Comparison of ENCODE assay signal across 9 mouse cellular contexts in genomic region chr9:7783823-7784614, GRCm38 (mm10). TPM values are rescaled to one million over a fixed set of nuclear protein-coding genes. Genes with fewer than 3 reads are reported as not detected.
DNase-seq lines count a peak whose midpoint lies in the region; ATAC-seq and TF ChIP-seq lines count a peak whose summit lies in the region.
"Had no signal": no experiment of that assay in that cellular context is flagged by ENCODE, and none has a peak within 500 bp of the region (broad histone marks: within the 10 kb centered on the region; RNA-seq: fewer than 3 reads in every experiment).

No protein-coding gene starts in this region.

- no peak overlapping the region for H3K4me3 ChIP-seq in kidney, embryonic 14.5 days (ENCODE audit: low read length)
- no peak overlapping the region for H3K4me3 ChIP-seq in CH12.LX (replicated peaks in 1 of 3; ENCODE audit: low read depth in 2 of 3, low read length in 2 of 3, poor library complexity in 1 of 3)
- no peak overlapping the region for H3K4me3 ChIP-seq in embryonic facial prominence, embryonic 14.5 days (ENCODE audit: low read depth, low read length)
- H3K4me3 ChIP-seq in midbrain, embryonic 13.5 days (replicated peaks), result no peak overlapping the region
- no peak overlapping the region for H3K4me3 ChIP-seq in neural tube, embryonic 15.5 days (replicated peaks)

- peak; percentile 29; the same call in 1 of the 2 replicates for ATAC-seq in kidney, embryonic 14.5 days (ENCODE audit: low FRiP score, low TSS enrichment)
- ATAC-seq in embryonic facial prominence, embryonic 14.5 days (ENCODE audit: low read depth), result peak; percentile 51
- ATAC-seq in midbrain, embryonic 13.5 days, result no peak
- ATAC-seq in neural tube, embryonic 15.5 days (ENCODE audit: low FRiP score), result no peak

- no peak for TF ChIP-seq CTCF in CH12.LX (conservative IDR thresholded peaks at IDR 0.05 in 1 of 2, IDR thresholded peaks at IDR 0.05 in 1 of 2; ENCODE audit: low read depth in 2 of 2, low read length in 2 of 2)

- peaks cover 12% of the 10 kb centered on the region; the same call in 1 of the 2 replicates for H3K79me2 ChIP-seq in CH12.LX (replicated peaks; ENCODE audit: control insufficient read depth, extremely low read depth, insufficient read depth, poor library complexity, severe bottlenecking)

- H3K9ac ChIP-seq in kidney, embryonic 14.5 days (ENCODE audit: low read depth, low read length), result no peak overlapping the region
- H3K9ac ChIP-seq in CH12.LX (ENCODE audit: insufficient read depth, low read depth), result no peak overlapping the region
- H3K9ac ChIP-seq in embryonic facial prominence, embryonic 14.5 days (ENCODE audit: low read depth, low read length), result no peak overlapping the region
- no peak overlapping the region for H3K9ac ChIP-seq in midbrain, embryonic 13.5 days (replicated peaks)
- H3K9ac ChIP-seq in neural tube, embryonic 15.5 days (replicated peaks), result no peak overlapping the region

- no peaks in the 10 kb centered on the region for H3K4me1 ChIP-seq in kidney, embryonic 14.5 days (ENCODE audit: control insufficient read depth, insufficient read depth, low read length)
- H3K4me1 ChIP-seq in CH12.LX (ENCODE audit: control insufficient read depth in 1 of 2, insufficient read depth in 2 of 2), result peaks cover 3 to 34% of the 10 kb centered on the region in 2 experiments; a peak in 3 of 4 replicates
- H3K4me1 ChIP-seq in embryonic facial prominence, embryonic 14.5 days (ENCODE audit: control insufficient read depth, insufficient read depth, low read length), result no peaks in the 10 kb centered on the region; the same call in none of the 2 replicates
- H3K4me1 ChIP-seq in midbrain, embryonic 13.5 days (replicated peaks), result peaks cover 8% of the 10 kb centered on the region
- H3K4me1 ChIP-seq in neural tube, embryonic 15.5 days, result no peaks in the 10 kb centered on the region

- H3K36me3 ChIP-seq in kidney, embryonic 14.5 days (ENCODE audit: control insufficient read depth, insufficient read depth, low read length), result 0 out of 2 replicates have a peak, but pooled peaks cover 2% of the 10 kb centered on the region
- peaks cover 80 to 92% of the 10 kb centered on the region in 2 experiments for H3K36me3 ChIP-seq in CH12.LX (replicated peaks in 1 of 2; ENCODE audit: control insufficient read depth in 1 of 2, insufficient read depth in 1 of 2, low read length in 1 of 2)
- H3K36me3 ChIP-seq in embryonic facial prominence, embryonic 14.5 days (ENCODE audit: control insufficient read depth, insufficient read depth, low read length), result peaks cover 12% of the 10 kb centered on the region
- H3K36me3 ChIP-seq in midbrain, embryonic 13.5 days, result 0 out of 2 replicates have a peak, but pooled peaks cover 5% of the 10 kb centered on the region
- H3K36me3 ChIP-seq in neural tube, embryonic 15.5 days, result no peaks in the 10 kb centered on the region

- no peaks in the 10 kb centered on the region for H3K27me3 ChIP-seq in kidney, embryonic 14.5 days (ENCODE audit: control insufficient read depth, insufficient read depth, low read length)
- H3K27me3 ChIP-seq in CH12.LX (replicated peaks), result no peaks in the 10 kb centered on the region
- H3K27me3 ChIP-seq in embryonic facial prominence, embryonic 14.5 days (replicated peaks; ENCODE audit: control insufficient read depth, insufficient read depth, low read length), result no peaks in the 10 kb centered on the region
- no peaks in the 10 kb centered on the region for H3K27me3 ChIP-seq in midbrain, embryonic 13.5 days
- H3K27me3 ChIP-seq in neural tube, embryonic 15.5 days (replicated peaks), result no peaks in the 10 kb centered on the region

- in situ Hi-C loops in CH12.LX (cut with MboI; ENCODE audit: low pct_ligation_motif_present, low pct_unique_long_range_greater_than_20kb, low sequenced_read_pairs), result no loop called here

- no peak for TF ChIP-seq POLR2A in CH12.LX (IDR thresholded peaks at IDR 0.05; ENCODE audit: low read depth, low read length)

- peak overlapping the region; percentile 19; the same call in 1 of the 2 replicates for H3K27ac ChIP-seq in kidney, embryonic 14.5 days (ENCODE audit: low read depth, low read length)
- peak overlapping the region; percentile 19 for H3K27ac ChIP-seq in CH12.LX (ENCODE audit: insufficient read depth, low read depth)
- H3K27ac ChIP-seq in embryonic facial prominence, embryonic 14.5 days (replicated peaks; ENCODE audit: low read depth, low read length), result peak overlapping the region; percentile 72
- H3K27ac ChIP-seq in midbrain, embryonic 13.5 days, result peak overlapping the region; percentile 51
- no peak overlapping the region for H3K27ac ChIP-seq in neural tube, embryonic 15.5 days (replicated peaks)

- DNase-seq in kidney, postnatal 10 days, result no peak
- no peak for DNase-seq in CH12.LX (ENCODE audit: extremely low read depth)
- DNase-seq in embryonic facial prominence, embryonic 14.5 days (ENCODE audit: low spot score), result peak; percentile 50
- no peak for DNase-seq in urinary bladder, postnatal 14 days (ENCODE audit: low spot score)
- no peak for DNase-seq in left cerebral cortex, adult 9 months (ENCODE audit: low spot score in 2 of 2)
- DNase-seq: liver had no signal

- H3K4me2 ChIP-seq in kidney, embryonic 14.5 days (replicated peaks; ENCODE audit: low read depth, low read length), result no peak overlapping the region
- H3K4me2 ChIP-seq in CH12.LX (ENCODE audit: insufficient read depth, low read depth, poor library complexity, severe bottlenecking), result no peak overlapping the region
- H3K4me2 ChIP-seq in embryonic facial prominence, embryonic 14.5 days (ENCODE audit: low read depth, low read length), result no peak overlapping the region
- no peak overlapping the region for H3K4me2 ChIP-seq in midbrain, embryonic 13.5 days (replicated peaks)
- H3K4me2 ChIP-seq in neural tube, embryonic 15.5 days, result no peak overlapping the region

- no peak for TF ChIP-seq EP300 in CH12.LX (IDR thresholded peaks at IDR 0.05; ENCODE audit: low read length)

- H3K9me3 ChIP-seq in kidney, embryonic 14.5 days (ENCODE audit: control insufficient read depth, low read length), result no peaks in the 10 kb centered on the region
- no peaks in the 10 kb centered on the region for H3K9me3 ChIP-seq in CH12.LX (replicated peaks; ENCODE audit: low read length)
- H3K9me3 ChIP-seq in embryonic facial prominence, embryonic 14.5 days (ENCODE audit: control insufficient read depth, low read length), result no peaks in the 10 kb centered on the region
- H3K9me3 ChIP-seq in midbrain, embryonic 13.5 days, result no peaks in the 10 kb centered on the region
- H3K9me3 ChIP-seq in neural tube, embryonic 15.5 days (replicated peaks), result no peaks in the 10 kb centered on the region

- no peak for TF ChIP-seq RAD21 in CH12.LX (IDR thresholded peaks at IDR 0.05; ENCODE audit: low read depth, low read length)

- dilution Hi-C loops in CH12.LX (cut with MboI; ENCODE audit: extremely low pct_ligation_motif_present, extremely low pct_unique_long_range_greater_than_20kb, low sequenced_read_pairs), result no loop called here

- WGBS in kidney, embryonic 14.5 days, result 77% methylated on average over 15 of the region's 15 CpGs
- WGBS in embryonic facial prominence, embryonic 14.5 days, result 71% methylated on average over 15 of the region's 15 CpGs
- 83% methylated on average over 15 of the region's 15 CpGs for WGBS in midbrain, embryonic 13.5 days
- 87% methylated on average over 15 of the region's 15 CpGs for WGBS in neural tube, embryonic 15.5 days

TF ChIP-seq in CH12.LX, 34 proteins besides CTCF, POLR2A, EP300 and RAD21:
- no peak for TF ChIP-seq E2F4 (IDR thresholded peaks at IDR 0.05; ENCODE audit: insufficient replicate concordance, low read depth, low read length)
- TF ChIP-seq ZKSCAN1 (IDR thresholded peaks at IDR 0.05; ENCODE audit: borderline replicate concordance, low read depth, low read length), result no peak
- no peak for TF ChIP-seq USF1 (IDR thresholded peaks at IDR 0.05; ENCODE audit: low read depth, low read length)
- no peak for TF ChIP-seq RCOR1 (conservative IDR thresholded peaks at IDR 0.05; ENCODE audit: low read depth, low read length)
- no peak for TF ChIP-seq UBTF (IDR thresholded peaks at IDR 0.05; ENCODE audit: low read depth, low read length)
- TF ChIP-seq MAZ (IDR thresholded peaks at IDR 0.05; ENCODE audit: low read depth, low read length), result no peak
- TF ChIP-seq MEF2A (IDR thresholded peaks at IDR 0.05; ENCODE audit: borderline replicate concordance, low read depth, low read length), result no peak
- no peak for TF ChIP-seq BHLHE40 (IDR thresholded peaks at IDR 0.05; ENCODE audit: low read depth, low read length)
- TF ChIP-seq POLR2AphosphoS2 (IDR thresholded peaks at IDR 0.05; ENCODE audit: low read depth, low read length), result no peak
- TF ChIP-seq MYC (IDR thresholded peaks at IDR 0.05; ENCODE audit: low read depth, low read length), result no peak
- TF ChIP-seq JUN (IDR thresholded peaks at IDR 0.05; ENCODE audit: insufficient read depth, low read depth, low read length), result no peak
- no peak for TF ChIP-seq KAT2A (IDR thresholded peaks at IDR 0.05; ENCODE audit: insufficient replicate concordance, low read length)
- no peak for TF ChIP-seq TCF12 (IDR thresholded peaks at IDR 0.05; ENCODE audit: low read depth, low read length)
- no peak for TF ChIP-seq CHD1 (IDR thresholded peaks at IDR 0.05; ENCODE audit: low read depth, low read length)
- no peak for TF ChIP-seq MXI1 (IDR thresholded peaks at IDR 0.05; ENCODE audit: low read depth, low read length)
- TF ChIP-seq SMC3 (IDR thresholded peaks at IDR 0.05; ENCODE audit: low read depth, low read length), result no peak
- no peak for TF ChIP-seq IRF4 (IDR thresholded peaks at IDR 0.05; ENCODE audit: low read depth, low read length)

RNA-seq across cellular contexts. Expression of gene Tmem123, which starts 20.2 kb away (rescaled TPM):
- polyA plus RNA-seq in kidney, embryonic 14.5 days (2014; fragmentation: Nextera tagmentation; extraction: Ambion mirVana), result 65.8 and 114 TPM in 2 replicates
- 44.8 and 61.1 TPM in 2 replicates for total RNA-seq in CH12.LX (2012; rRNA removed)
- 173 and 183 TPM in 2 replicates for total RNA-seq in CH12.LX (2014; rRNA removed)
- polyA plus RNA-seq in CH12.LX (2012; ENCODE audit: insufficient read length, low read depth), result 107 and 112 TPM in 2 replicates
- 129 and 130 TPM in 2 replicates for polyA plus RNA-seq in embryonic facial prominence, embryonic 14.5 days (2014; fragmentation: Nextera tagmentation; extraction: Ambion mirVana)
- polyA plus RNA-seq in midbrain, embryonic 13.5 days (2015; fragmentation: Nextera tagmentation; extraction: Ambion mirVana), result 37.5 and 43.6 TPM in 2 replicates
- polyA plus RNA-seq in neural tube, embryonic 15.5 days (2015; fragmentation: Nextera tagmentation; extraction: Ambion mirVana), result 13.5 and 32.2 TPM in 2 replicates

RNA-seq across cellular contexts. Expression of gene Birc2, which starts 52.8 kb away (rescaled TPM):
- polyA plus RNA-seq in kidney, embryonic 14.5 days (2014; fragmentation: Nextera tagmentation; extraction: Ambion mirVana), result 30.3 and 41.7 TPM in 2 replicates
- 59.6 and 94.7 TPM in 2 replicates for total RNA-seq in CH12.LX (2012; rRNA removed)
- total RNA-seq in CH12.LX (2014; rRNA removed), result 134 and 158 TPM in 2 replicates
- polyA plus RNA-seq in CH12.LX (2012; ENCODE audit: insufficient read length, low read depth), result 41.3 and 43.4 TPM in 2 replicates
- 40.7 and 41.3 TPM in 2 replicates for polyA plus RNA-seq in embryonic facial prominence, embryonic 14.5 days (2014; fragmentation: Nextera tagmentation; extraction: Ambion mirVana)
- 49.1 and 50.7 TPM in 2 replicates for polyA plus RNA-seq in midbrain, embryonic 13.5 days (2015; fragmentation: Nextera tagmentation; extraction: Ambion mirVana)
- 37.8 and 40.2 TPM in 2 replicates for polyA plus RNA-seq in neural tube, embryonic 15.5 days (2015; fragmentation: Nextera tagmentation; extraction: Ambion mirVana)

Comparison
In these comparisons a context has a peak if more than half of its experiments do, and no peak if none do; other contexts are left out.
1. ATAC-seq: peak in kidney, embryonic 14.5 days (single experiment) and embryonic facial prominence, embryonic 14.5 days (single experiment); none in midbrain, embryonic 13.5 days (single experiment) and neural tube, embryonic 15.5 days (single experiment).